Mouse (Mus musculus) embryonic facial prominence, embryonic 10.5 days (tissue): ENCODE results near the gene Fbxo30. TPM values are rescaled to one million over a fixed set of nuclear protein-coding genes. Genes with fewer than 3 reads are reported as not detected.
A peak's percentile ranks its signal among the peaks of the same experiment; 100 is the strongest.
"Not testable (repeated sequence)": the region's sequence is repeated elsewhere in the genome, so short reads cannot be mapped to it uniquely, and the experiment has no call there.

Source experiments
- DNase-seq: peaks from one replicate; pipeline ENCODE4 v3.0.0-alpha.2; 2017; ENCODE audit warnings: low spot score
- H3K27ac ChIP-seq: fragments of 300-500 bp; sonication (generic); replicated peaks from 2 replicates; pipeline ENCODE4 v1.5.1; 2016; ENCODE audit warnings: mild to moderate bottlenecking
- H3K27me3 ChIP-seq: fragments of 300-500 bp; sonication (generic); replicated peaks from 2 replicates; pipeline ENCODE4 v1.6.1; 2016; ENCODE audit warnings: low read depth, mild to moderate bottlenecking; ENCODE audit not compliant: poor library complexity, severe bottlenecking
- H3K36me3 ChIP-seq: fragments of 300-500 bp; sonication (generic); replicated peaks from 2 replicates; pipeline ENCODE4 v1.6.1; 2016; ENCODE audit warnings: mild to moderate bottlenecking, moderate library complexity
- H3K4me1 ChIP-seq: fragments of 300-500 bp; sonication (generic); 2 replicates; pipeline ENCODE4 v1.6.1; 2016
- H3K4me3 ChIP-seq: fragments of 300-500 bp; sonication (generic); 2 replicates; pipeline ENCODE4 v1.5.1; 2016; ENCODE audit warnings: mild to moderate bottlenecking, moderate library complexity
- H3K9me3 ChIP-seq: fragments of 300-500 bp; sonication (generic); 2 replicates; pipeline ENCODE4 v1.6.1; 2016; ENCODE audit warnings: mild to moderate bottlenecking
- WGBS: fragments of 180-500 bp; shearing (Covaris S2); methylation state at CpG from one replicate; pipeline ENCODE4 v1.1.7; 2016; 5-methylcytosine and 5-hydroxymethylcytosine counted together
- polyA plus RNA-seq: library from polyadenylated mRNA; unstranded; fragments of >200 nt; fragmentation: Nextera tagmentation; extraction: Ambion mirVana; gene quantifications from 2 replicates; pipeline ENCODE4 v1.2.1, GENCODE M21; 2016

Gene Fbxo30
- polyA plus RNA-seq, 1 experiment from 2014 or later, result 52.5 TPM

GRCm38 (mm10) chr10:11281498-11282305 lies 572 bp downstream of the Fbxo30 start:
- H3K4me3 ChIP-seq, result peak overlapping the region; percentile 95
- WGBS, result under 1% methylated on average over 63 of the region's 68 CpGs
- peaks cover 8% of the 10 kb centered on the region for H3K36me3 ChIP-seq
- peak; percentile 73 for DNase-seq
- no peaks in the 10 kb centered on the region for H3K9me3 ChIP-seq
- peak overlapping the region; percentile 99 for H3K27ac ChIP-seq
- no peaks in the 10 kb centered on the region for H3K27me3 ChIP-seq
- H3K4me1 ChIP-seq, result peaks cover 10% of the 10 kb centered on the region

GRCm38 (mm10) chr10:11282306-11282631 lies 1.1 kb downstream of the Fbxo30 start:
- WGBS, result 4% methylated on average over 4 of the region's 4 CpGs
- DNase-seq, result no peak
- Histone ChIP-seq H3K27me3 (no peaks in the 10 kb centered on the region), H3K4me3 (peak overlapping the region; percentile 95), H3K36me3 (peaks cover 9% of the 10 kb centered on the region), H3K4me1 (peaks cover 10% of the 10 kb centered on the region), H3K27ac (peak overlapping the region; percentile 99), H3K9me3 (no peaks in the 10 kb centered on the region)

GRCm38 (mm10) chr10:11298418-11298817 lies 17.3 kb downstream of the Fbxo30 start:
- Histone ChIP-seq H3K36me3 (peaks cover 51% of the 10 kb centered on the region), H3K4me3 (no peak overlapping the region), H3K4me1 (no peaks in the 10 kb centered on the region), H3K27me3 (no peaks in the 10 kb centered on the region), H3K9me3 (no peaks in the 10 kb centered on the region), H3K27ac (no peak overlapping the region)
- no peak for DNase-seq
- WGBS, result 93% methylated on average over 6 of the region's 6 CpGs

- H3K4me3 ChIP-seq, result no peak overlapping the region
- H3K9me3 ChIP-seq, result no peaks in the 10 kb centered on the region
- peaks cover 10% of the 10 kb centered on the region; the same call in 1 of the 2 replicates for H3K36me3 ChIP-seq
- DNase-seq, result no peak
- H3K27me3 ChIP-seq, result no peaks in the 10 kb centered on the region
- no peak overlapping the region for H3K27ac ChIP-seq
- 84% methylated on average over 9 of the region's 9 CpGs for WGBS
- H3K4me1 ChIP-seq, result no peaks in the 10 kb centered on the region
Observed at GRCm38 (mm10) chr10:11305365-11306053, 24.4 kb downstream of the Fbxo30 start.

- Histone ChIP-seq H3K9me3 (no peaks in the 10 kb centered on the region), H3K4me3 (no peak overlapping the region), H3K36me3 (peaks cover 10% of the 10 kb centered on the region; the same call in 1 of the 2 replicates), H3K27ac (no peak overlapping the region), H3K4me1 (no peaks in the 10 kb centered on the region), H3K27me3 (no peaks in the 10 kb centered on the region)
- no peak for DNase-seq
- WGBS, result 67% methylated on average over 2 of the region's 2 CpGs
Observed at GRCm38 (mm10) chr10:11306054-11306367, 24.9 kb downstream of the Fbxo30 start.

GRCm38 (mm10) chr10:11309866-11310265 lies 28.7 kb downstream of the Fbxo30 start:
- Histone ChIP-seq H3K36me3 (peaks cover 10% of the 10 kb centered on the region; the same call in 1 of the 2 replicates), H3K4me3 (no peak overlapping the region), H3K4me1 (no peaks in the 10 kb centered on the region), H3K27ac (no peak overlapping the region), H3K9me3 (no peaks in the 10 kb centered on the region), H3K27me3 (no peaks in the 10 kb centered on the region)
- 94% methylated on average over 1 of the region's 1 CpGs for WGBS
- DNase-seq, result no peak

GRCm38 (mm10) chr10:11310481-11310880 lies 29.4 kb downstream of the Fbxo30 start:
- DNase-seq, result no peak

GRCm38 (mm10) chr10:11317856-11318454 lies 36.8 kb downstream of the Fbxo30 start:
- H3K4me1 ChIP-seq, DNase-seq, H3K27ac ChIP-seq, H3K36me3 ChIP-seq, H3K9me3 ChIP-seq, H3K4me3 ChIP-seq, H3K27me3 ChIP-seq: not testable (repeated sequence)

More at GRCm38 (mm10) chr10:11310481-11310880, 29.4 kb downstream of the Fbxo30 start:
- Histone ChIP-seq H3K36me3 (peaks cover 7% of the 10 kb centered on the region; the same call in 1 of the 2 replicates), H3K9me3 (no peaks in the 10 kb centered on the region), H3K4me1 (no peaks in the 10 kb centered on the region), H3K4me3 (no peak overlapping the region), H3K27ac (no peak overlapping the region), H3K27me3 (no peaks in the 10 kb centered on the region)

- H3K36me3 ChIP-seq, result no peaks in the 10 kb centered on the region
- DNase-seq, result no peak
- H3K4me3 ChIP-seq, result no peak overlapping the region
- H3K27me3 ChIP-seq, result no peaks in the 10 kb centered on the region
- no peaks in the 10 kb centered on the region for H3K9me3 ChIP-seq
- H3K27ac ChIP-seq, result no peak overlapping the region
- H3K4me1 ChIP-seq, result no peaks in the 10 kb centered on the region
- WGBS, result 72% methylated on average over 1 of the region's 1 CpGs
Observed at GRCm38 (mm10) chr10:11319446-11319970, 38.4 kb downstream of the Fbxo30 start.

GRCm38 (mm10) chr10:11322316-11322715 lies 41.2 kb downstream of the Fbxo30 start:
- no peaks in the 10 kb centered on the region for H3K27me3 ChIP-seq
- no peak for DNase-seq
- H3K9me3 ChIP-seq, result no peaks in the 10 kb centered on the region
- H3K27ac ChIP-seq, result no peak overlapping the region
- 86% methylated on average over 7 of the region's 7 CpGs for WGBS
- no peaks in the 10 kb centered on the region for H3K4me1 ChIP-seq
- H3K4me3 ChIP-seq, result no peak overlapping the region
- H3K36me3 ChIP-seq, result no peaks in the 10 kb centered on the region

- H3K36me3 ChIP-seq, result no peaks in the 10 kb centered on the region
- no peaks in the 10 kb centered on the region for H3K4me1 ChIP-seq
- no peak overlapping the region for H3K27ac ChIP-seq
- H3K9me3 ChIP-seq, result no peaks in the 10 kb centered on the region
- no peaks in the 10 kb centered on the region for H3K27me3 ChIP-seq
- DNase-seq, result no peak
- WGBS, result 73% methylated on average over 4 of the region's 4 CpGs
- no peak overlapping the region for H3K4me3 ChIP-seq
Observed at GRCm38 (mm10) chr10:11323202-11323898, 42.2 kb downstream of the Fbxo30 start.

- no peak overlapping the region for H3K4me3 ChIP-seq
- H3K4me1 ChIP-seq, result no peaks in the 10 kb centered on the region
- 85% methylated on average over 3 of the region's 3 CpGs for WGBS
- no peaks in the 10 kb centered on the region for H3K27me3 ChIP-seq
- no peak overlapping the region for H3K27ac ChIP-seq
- no peaks in the 10 kb centered on the region for H3K9me3 ChIP-seq
- H3K36me3 ChIP-seq, result no peaks in the 10 kb centered on the region
- DNase-seq, result no peak
Observed at GRCm38 (mm10) chr10:11326526-11326925, 45.4 kb downstream of the Fbxo30 start.
